Mouse (Mus musculus) ovary, adult 18-20 months (tissue): Measurements from ENCODE around the gene Sim2.

Experiments
- DNase-seq: peaks from one replicate; pipeline ENCODE4 v3.0.0; 2022; ENCODE audit warnings: low spot score, mixed read lengths

Sim2 gene

GRCm38 (mm10) chr16:94164236-94164635, 79.5 kb downstream of the Sim2 start:
- DNase-seq, result no peak

GRCm38 (mm10) chr16:94164978-94165377, 80.2 kb downstream of the Sim2 start:
- no peak for DNase-seq

- DNase-seq, result no peak
These were observed 84.2 kb downstream of the Sim2 start for GRCm38 (mm10) chr16:94168655-94169545.

GRCm38 (mm10) chr16:94170218-94170617, 85.5 kb downstream of the Sim2 start:
- no peak for DNase-seq

GRCm38 (mm10) chr16:94173361-94173760, 88.6 kb downstream of the Sim2 start:
- DNase-seq, result no peak

GRCm38 (mm10) chr16:94175366-94175986, 90.7 kb downstream of the Sim2 start:
- DNase-seq, result no peak
